Mouse (Mus musculus): Measurements from ENCODE around the gene Mast4.

Gene Mast4

DNA sequence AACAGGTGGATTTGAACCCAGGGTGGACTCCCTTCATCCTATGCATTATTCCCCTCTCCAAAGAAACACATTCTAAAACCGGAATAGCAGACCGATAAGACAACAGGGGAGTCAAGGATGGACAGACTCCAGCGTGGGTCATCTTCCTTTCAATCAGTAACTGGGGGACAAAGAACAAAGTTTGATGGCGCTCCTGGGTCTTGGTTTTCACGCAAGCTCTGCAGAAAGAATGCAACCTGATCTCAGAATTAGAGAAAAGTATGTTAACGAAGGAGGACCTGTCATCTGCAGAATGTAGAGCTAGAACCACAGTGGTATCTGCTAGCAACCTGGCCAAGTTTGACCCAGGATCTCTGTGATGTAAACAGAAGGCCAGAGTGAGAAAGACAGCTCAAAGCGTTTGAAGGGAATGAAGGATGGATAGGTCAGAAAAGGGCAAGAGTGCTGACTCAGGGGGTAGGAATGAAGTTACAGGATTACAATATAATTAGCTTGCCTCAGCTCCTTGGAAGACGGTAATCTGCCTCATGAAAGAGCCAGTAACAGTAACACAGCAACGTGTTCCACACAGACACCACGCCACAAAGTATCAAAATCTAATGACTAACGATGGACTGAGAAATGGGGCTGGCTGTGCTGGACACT lies 345.9 kb downstream of the Mast4 start:
- in situ Hi-C loops (cut with MseI, MboI), result no loop called here

DNA sequence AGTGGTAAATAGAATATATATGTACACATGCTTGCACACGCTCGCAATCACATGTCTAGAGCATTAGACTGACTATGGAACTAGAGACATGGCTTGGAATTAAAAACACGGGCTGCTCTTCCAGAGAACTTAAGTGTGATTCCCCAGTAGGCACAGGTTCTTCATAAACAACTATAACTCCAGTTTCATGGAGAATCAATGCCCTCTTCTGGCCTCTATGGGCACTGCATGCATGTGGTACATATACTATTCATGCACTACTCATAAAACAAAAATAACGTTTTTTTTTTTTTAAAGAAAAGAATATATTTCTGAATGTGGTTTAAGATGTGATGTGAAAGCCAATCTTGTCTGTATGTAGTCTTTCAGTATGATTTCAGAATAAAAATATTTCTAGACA lies 349.7 kb downstream of the Mast4 start:
- in situ Hi-C loops (cut with MseI, MboI), result no loop called here

DNA sequence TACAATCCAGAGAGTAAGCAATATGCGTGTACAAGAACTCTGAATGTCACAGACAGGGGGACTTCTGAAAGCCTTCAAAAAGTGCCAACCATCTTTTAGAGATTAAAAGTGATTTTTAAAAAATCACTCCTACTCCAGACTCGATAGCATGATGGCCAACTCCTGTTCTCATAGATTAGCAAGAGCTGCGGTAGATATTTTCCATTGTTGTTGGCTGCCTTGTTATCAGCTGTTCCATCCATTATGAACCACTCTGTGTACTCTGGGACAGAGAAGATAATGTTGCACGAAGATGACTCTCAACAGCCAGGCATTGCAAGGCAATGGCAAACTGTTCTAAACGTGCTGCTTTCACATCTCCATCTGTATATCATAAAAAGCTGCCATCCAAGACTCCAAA lies 360.4 kb downstream of the Mast4 start:
- in situ Hi-C loops (cut with MseI, MboI), result no loop called here

GRCm38 (mm10) chr13:102963471-102963870 lies 370.8 kb downstream of the Mast4 start:
- in situ Hi-C loops (cut with MseI, MboI), result no loop called here

GRCm38 (mm10) chr13:102958273-102959270 lies 375.7 kb downstream of the Mast4 start:
- in situ Hi-C loops (cut with MseI, MboI), result no loop called here

DNA sequence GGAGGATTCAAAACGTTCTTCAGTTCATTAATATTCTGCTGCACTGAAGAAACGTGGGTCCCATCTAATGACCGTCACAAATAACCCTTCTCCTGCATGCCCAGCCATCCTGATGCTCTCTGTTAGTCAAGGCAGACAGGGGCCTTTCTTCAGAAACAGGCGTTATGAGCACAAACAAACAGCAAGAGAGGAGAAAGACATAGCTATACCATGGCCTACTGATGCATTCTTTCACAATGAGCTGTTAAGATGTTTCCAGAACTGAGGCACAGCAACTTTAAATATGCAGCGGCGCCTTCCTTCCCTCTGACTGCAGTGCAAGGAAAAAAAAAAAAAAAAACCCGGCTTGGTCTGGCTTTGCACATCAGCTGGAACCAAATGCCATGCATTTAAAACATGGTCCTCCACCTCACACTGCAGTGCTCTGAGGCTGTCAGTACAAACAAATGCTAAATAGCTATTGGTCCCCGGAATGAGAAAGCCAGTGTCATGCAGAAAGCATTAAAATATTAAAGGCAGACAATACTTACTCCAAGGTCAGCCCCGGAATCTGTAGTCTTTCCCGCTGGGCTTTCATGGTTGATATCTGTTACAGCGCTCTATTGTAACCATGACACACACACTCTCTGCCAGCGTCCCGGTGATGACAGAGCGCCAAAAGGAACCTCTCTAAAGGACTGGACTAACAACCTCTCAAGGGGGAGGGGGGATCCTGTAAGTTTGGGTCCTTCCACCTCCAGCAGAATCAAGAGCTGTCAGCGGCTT lies 376.6 kb downstream of the Mast4 start:
- in situ Hi-C loops (cut with MseI, MboI), result no loop called here

DNA sequence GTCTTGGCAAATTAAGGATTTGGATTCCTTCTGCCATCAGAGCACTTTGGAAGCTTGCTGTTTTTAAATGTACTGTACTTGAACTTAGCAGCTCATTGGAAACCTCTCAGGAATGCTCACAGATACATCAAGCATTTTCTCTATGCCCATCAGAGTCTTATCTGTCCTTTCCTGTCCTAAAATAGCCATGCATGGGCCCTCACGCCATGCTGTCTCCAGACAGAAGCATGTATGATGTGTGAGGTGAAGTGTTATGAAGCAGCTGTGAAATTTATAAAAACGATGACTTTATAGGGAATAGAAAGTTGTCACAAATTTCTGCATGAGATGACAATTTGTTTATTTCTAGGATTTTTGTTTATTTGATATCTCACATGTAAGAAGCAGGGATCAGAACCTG lies 378.8 kb downstream of the Mast4 start:
- in situ Hi-C loops (cut with MseI, MboI), result no loop called here

GRCm38 (mm10) chr13:102949756-102950155 lies 384.5 kb downstream of the Mast4 start:
- in situ Hi-C loops (cut with MseI, MboI), result no loop called here

- in situ Hi-C loops (cut with MseI, MboI), result no loop called here
These were observed 385.3 kb downstream of the Mast4 start for GRCm38 (mm10) chr13:102948966-102949365.

DNA sequence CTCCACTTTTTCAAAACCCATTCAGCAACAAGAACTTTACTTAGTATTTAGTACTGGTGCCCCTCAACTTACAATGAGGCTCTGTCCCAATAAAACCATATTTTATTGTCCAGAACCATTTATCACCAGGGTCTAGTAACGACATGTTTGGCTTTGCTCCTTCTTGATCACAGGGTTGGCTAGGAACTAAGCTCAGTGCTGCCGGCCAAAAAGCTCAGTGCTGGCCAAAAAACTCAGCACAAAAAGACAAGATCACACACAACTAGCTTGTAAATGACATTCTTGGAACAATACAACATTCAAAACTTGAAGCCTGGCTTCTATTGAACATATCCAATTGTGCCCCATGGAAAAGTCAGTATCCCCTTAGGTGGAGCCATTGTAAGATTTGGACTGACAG lies 386.8 kb downstream of the Mast4 start:
- in situ Hi-C loops (cut with MseI, MboI), result no loop called here

- in situ Hi-C loops (cut with MseI, MboI), result no loop called here
These were observed 388.1 kb downstream of the Mast4 start for GRCm38 (mm10) chr13:102946024-102946821.

GRCm38 (mm10) chr13:102945450-102945849 lies 388.8 kb downstream of the Mast4 start:
- in situ Hi-C loops (cut with MseI, MboI), result no loop called here

DNA sequence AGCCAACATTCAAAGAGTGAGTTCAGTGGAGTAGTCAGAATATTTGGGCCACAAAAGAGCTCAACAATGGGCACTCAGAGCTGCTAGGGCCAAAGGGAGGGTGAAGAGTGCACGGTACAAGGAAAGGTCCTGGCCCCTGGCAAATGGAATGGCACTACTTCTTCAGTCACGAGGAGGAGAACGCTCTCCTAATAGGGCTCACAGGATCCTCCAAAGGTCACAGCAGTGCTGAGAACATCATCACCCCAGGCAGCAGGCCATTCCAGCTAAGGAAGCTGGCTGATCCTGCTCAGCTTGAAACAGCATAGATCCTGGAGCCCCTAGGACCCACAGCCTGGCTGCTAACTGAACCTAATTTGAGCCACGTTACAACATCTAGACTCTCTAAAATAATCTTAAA lies 389.8 kb downstream of the Mast4 start:
- in situ Hi-C loops (cut with MseI, MboI), result no loop called here

DNA sequence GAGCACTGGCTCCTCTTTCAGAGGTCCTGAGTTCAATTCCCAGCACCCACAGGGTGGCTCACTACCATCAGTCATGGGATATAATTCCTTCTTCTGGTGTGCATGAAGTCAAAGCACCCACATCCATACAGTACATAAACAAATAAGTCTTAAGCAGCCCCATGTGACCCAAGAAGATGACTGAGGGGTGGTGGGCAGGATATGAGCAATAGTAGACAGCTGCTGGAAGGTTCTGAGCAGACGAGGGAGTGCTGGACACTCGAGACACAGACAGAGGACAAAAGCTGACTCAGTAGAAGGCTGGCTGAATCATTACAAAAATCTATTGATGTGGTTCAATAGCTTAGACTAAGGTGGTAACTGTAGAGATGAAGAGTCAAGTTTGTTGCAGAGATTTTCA lies 391.7 kb downstream of the Mast4 start:
- in situ Hi-C loops (cut with MseI, MboI), result no loop called here

GRCm38 (mm10) chr13:102940476-102940875 lies 393.8 kb downstream of the Mast4 start:
- in situ Hi-C loops (cut with MseI, MboI), result no loop called here

GRCm38 (mm10) chr13:102936233-102936632 lies 398.1 kb downstream of the Mast4 start:
- in situ Hi-C loops (cut with MseI, MboI), result no loop called here

DNA sequence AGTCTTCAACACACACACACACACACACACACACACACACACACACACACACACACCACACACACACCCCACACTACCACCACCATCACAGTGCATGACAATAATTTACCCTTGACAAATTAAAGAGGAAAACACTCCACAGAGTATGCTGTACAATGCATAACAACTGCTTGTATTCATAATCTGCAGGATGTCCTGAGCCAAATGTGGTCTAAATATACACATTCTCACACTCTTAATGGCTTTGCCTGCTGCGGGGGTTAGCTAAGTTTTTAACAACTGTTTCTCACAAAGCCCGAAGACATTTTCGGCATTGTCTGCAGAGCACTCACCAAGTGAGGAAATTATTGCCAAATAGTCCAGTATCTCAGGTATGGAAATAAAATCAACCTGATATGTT lies 398.5 kb downstream of the Mast4 start:
- in situ Hi-C loops (cut with MseI, MboI), result no loop called here

DNA sequence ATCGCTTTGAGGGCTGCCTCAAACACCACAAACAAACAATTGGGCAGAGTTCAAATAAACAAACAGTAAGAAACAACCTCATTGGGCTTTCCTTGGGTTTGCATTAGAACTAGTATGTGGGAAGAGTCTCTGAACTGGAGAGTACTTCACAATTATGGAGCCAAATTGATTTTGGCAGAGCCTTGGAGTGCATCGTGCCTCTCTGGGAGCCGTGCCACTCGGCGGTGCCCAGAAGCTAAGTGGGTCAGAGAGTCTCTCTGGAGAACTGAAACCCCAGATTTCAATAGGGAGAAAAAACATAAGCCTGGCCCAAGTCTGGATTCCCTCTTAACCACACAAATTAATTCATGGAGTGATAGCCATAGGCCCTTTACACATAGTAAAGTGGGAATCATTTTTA lies 400.6 kb downstream of the Mast4 start:
- in situ Hi-C loops (cut with MseI, MboI), result no loop called here

DNA sequence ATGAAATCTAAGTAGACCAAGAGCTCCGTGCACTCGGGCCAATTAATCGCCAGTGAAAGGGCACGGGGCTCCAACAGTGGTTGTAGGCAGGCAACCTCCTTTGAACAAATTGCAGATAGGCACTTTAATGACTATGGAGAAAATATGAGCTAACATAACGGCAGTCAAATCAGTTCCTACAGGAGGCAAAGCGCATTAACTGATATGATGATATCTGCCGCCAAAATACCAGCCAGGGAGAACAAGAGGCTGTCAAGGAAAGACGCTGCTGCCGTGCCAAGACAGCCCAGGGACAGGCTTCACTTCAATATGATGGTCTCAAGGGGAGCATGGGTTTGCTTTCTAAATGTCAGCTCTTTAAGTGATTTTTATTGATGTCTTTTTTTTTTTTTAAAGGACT lies 401.9 kb downstream of the Mast4 start:
- in situ Hi-C loops (cut with MseI, MboI), result no loop called here

DNA sequence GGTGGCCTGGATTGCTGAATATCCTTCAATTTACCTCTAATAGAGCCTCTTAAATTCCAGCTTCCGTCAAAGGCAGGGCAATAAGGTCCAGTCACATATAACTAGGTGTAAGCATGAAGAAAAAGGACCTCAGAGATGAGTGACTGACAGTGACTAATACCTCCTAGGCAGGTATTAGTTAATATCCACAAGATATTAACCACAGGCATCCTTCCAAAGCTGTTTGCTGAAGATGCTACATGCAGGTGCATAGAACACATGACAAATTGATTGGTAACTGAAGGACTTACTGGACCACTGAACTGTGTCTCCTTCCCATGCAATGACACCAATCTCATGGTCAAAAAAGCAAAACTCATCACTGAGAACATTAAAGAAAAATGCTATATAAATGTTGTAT lies 402.3 kb downstream of the Mast4 start:
- in situ Hi-C loops (cut with MseI, MboI), result no loop called here

- in situ Hi-C loops (cut with MseI, MboI), result no loop called here
These were observed 408.3 kb downstream of the Mast4 start for GRCm38 (mm10) chr13:102925844-102926598.
